Mouse (Mus musculus): ENCODE data around the gene Tbcel.

DNA sequence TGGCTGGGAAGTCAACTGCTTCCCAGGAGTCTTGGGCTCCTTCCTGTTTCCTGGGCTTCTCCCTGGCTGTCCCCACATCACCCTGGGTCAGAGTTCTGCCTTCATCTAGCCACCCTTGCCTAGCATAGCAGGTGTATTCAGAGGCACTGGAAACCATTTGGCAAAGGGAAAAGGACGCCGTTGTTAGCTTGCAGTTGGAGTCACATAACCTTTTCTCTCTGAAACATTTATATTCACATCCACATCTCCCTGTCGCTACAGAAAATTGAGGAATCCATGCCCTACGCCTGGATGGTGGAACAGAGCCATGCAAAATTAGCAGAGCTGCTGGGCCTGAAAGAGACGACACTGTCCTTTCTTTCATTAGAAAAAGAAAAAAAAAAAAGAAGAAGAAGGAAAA is 125.5 kb downstream of the Tbcel start:
- TF ChIP-seq GATA1 (IDR thresholded peaks at IDR 0.05; ENCODE audit: borderline replicate concordance, low read length) (no peak), FLI1 (IDR thresholded peaks at IDR 0.05; ENCODE audit: low read length) (no peak)

Measured in megakaryocyte, embryonic 14.5 days (primary cell).